Mouse (Mus musculus) C2C12 (cell line): Measurements from ENCODE around the gene Mtln. TPM values are rescaled to one million over a fixed set of nuclear protein-coding genes. Genes with fewer than 3 reads are reported as not detected.

Source experiments
- H3K27me3 ChIP-seq: one replicate; pipeline ENCODE4 v1.6.1; 2011; ENCODE audit not compliant: control insufficient read depth, insufficient read depth, insufficient read length
- H3K36me3 ChIP-seq: one replicate; pipeline ENCODE4 v1.6.1; 2011; ENCODE audit not compliant: control insufficient read depth, insufficient read depth
- H3K4me3 ChIP-seq: one replicate; pipeline ENCODE4 v1.5.1; 2011; ENCODE audit warnings: mild to moderate bottlenecking, control low read depth; ENCODE audit not compliant: poor library complexity, insufficient read depth, severe bottlenecking
- H3K79me2 ChIP-seq: one replicate; pipeline ENCODE4 v1.6.1; 2011; ENCODE audit not compliant: control insufficient read depth, insufficient read depth
- H3K79me3 ChIP-seq: one replicate; pipeline ENCODE4 v1.6.1; 2011; ENCODE audit warnings: low read depth, control low read depth
- H3ac ChIP-seq: one replicate; pipeline ENCODE3; 2011; ENCODE audit warnings: low read depth; ENCODE audit not compliant: control insufficient read depth, insufficient read length
- CEBPB ChIP-seq: IDR thresholded peaks from one replicate; pipeline ENCODE4 v1.6.1; 2011; ENCODE audit warnings: low read depth, mild to moderate bottlenecking, control low read depth, moderate library complexity
- CTCF ChIP-seq: IDR thresholded peaks from one replicate; pipeline ENCODE4 v1.5.1; 2011; ENCODE audit not compliant: control insufficient read depth, insufficient read depth, insufficient read length
- FOSL1 ChIP-seq: IDR thresholded peaks from one replicate; pipeline ENCODE4 v1.8.0; 2011; ENCODE audit warnings: mild to moderate bottlenecking, low read length; ENCODE audit not compliant: poor library complexity, insufficient read depth, severe bottlenecking
- MAX ChIP-seq: IDR thresholded peaks from one replicate; pipeline ENCODE4 v1.6.1; 2011; ENCODE audit warnings: mild to moderate bottlenecking, control low read depth
- MYOD1 ChIP-seq: IDR thresholded peaks from one replicate; pipeline ENCODE4 v1.6.1; 2011; ENCODE audit warnings: low read depth; ENCODE audit not compliant: control insufficient read depth, insufficient read length
- MYOG ChIP-seq: IDR thresholded peaks from one replicate; pipeline ENCODE4 v1.6.1; 2011; ENCODE audit not compliant: control insufficient read depth, insufficient read length; ENCODE audit errors: extremely low read depth
- USF1 ChIP-seq: IDR thresholded peaks from one replicate; pipeline ENCODE4 v1.6.1; 2011; ENCODE audit warnings: low read depth, mild to moderate bottlenecking, control low read depth, moderate library complexity
- polyA plus RNA-seq: library from polyadenylated mRNA; unstranded; fragments of >200 nt; fragmentation: generic; extraction: Trizol; gene quantifications from one replicate; pipeline ENCODE4 v1.2.1, GENCODE M21; 2012; ENCODE audit warnings: missing spikeins

The Mtln gene
- polyA plus RNA-seq, 1 experiment: 41.3 TPM

GRCm38 (mm10) chr2:127832103-127832832 is 40.0 kb upstream of the Mtln start:
- peaks cover 18% of the 10 kb centered on the region for H3K36me3 ChIP-seq
- peaks cover 4% of the 10 kb centered on the region for H3K27me3 ChIP-seq
- H3ac ChIP-seq: no peak overlapping the region
- peaks cover 19% of the 10 kb centered on the region for H3K79me3 ChIP-seq
- peak overlapping the region; percentile 95 for H3K4me3 ChIP-seq
- no peak for TF ChIP-seq MYOG
- TF ChIP-seq MAX: no peak
- peaks cover 31% of the 10 kb centered on the region for H3K79me2 ChIP-seq

- Histone ChIP-seq H3K4me3 (peak within 1 kb of the TSS; percentile 95), H3K79me3 (peaks cover 19% of the 10 kb centered on the region), H3K79me2 (peaks cover 31% of the 10 kb centered on the region), H3K36me3 (peaks cover 25% of the 10 kb centered on the region), H3ac (peak within 1 kb of the TSS; percentile 91), H3K27me3 (no peaks in the 10 kb centered on the region)
- TF ChIP-seq CEBPB: no peak
- no peak for TF ChIP-seq USF1
- TF ChIP-seq MAX: no peak
- TF ChIP-seq FOSL1: no peak
- TF ChIP-seq MYOD1: no peak
- TF ChIP-seq MYOG: no peak
- no peak for TF ChIP-seq CTCF
Measured at GRCm38 (mm10) chr2:127831401-127832102, 39.3 kb upstream of the Mtln start, which contains the start of gene Bub1. Gene Bub1, minus strand, starts transcription at chr2:127831865.

DNA sequence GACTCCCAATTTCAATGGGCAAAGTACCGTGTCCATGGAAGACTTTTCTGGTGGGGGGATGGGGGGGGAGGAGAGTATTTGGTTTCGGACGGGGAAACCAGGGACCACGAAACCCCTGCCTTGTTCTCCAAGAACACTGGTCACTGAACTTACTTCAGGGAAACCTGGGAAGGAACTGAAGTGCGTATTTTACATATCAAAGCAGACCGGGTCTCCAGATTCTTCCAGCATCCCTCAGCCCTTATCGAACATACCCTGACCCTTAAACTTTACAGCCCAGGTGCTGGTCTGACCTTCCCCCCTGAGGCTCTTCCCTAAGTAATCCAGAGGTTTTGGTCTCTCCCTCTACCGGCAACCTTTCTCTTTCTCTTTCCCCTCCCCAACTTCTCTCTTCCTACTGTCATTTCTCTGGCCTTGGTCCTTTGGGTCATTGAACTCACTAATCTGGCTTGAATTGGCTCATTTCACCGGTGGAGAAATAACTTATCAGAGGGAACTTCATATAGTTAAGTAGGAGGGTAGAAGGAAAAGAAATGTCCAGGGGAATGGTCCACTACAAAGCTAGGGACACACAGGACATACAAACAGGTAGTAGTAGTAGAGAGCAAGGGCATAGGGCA is 2.5 kb downstream of the Mtln start:
- Histone ChIP-seq H3K4me3 (no peak overlapping the region), H3K27me3 (no peaks in the 10 kb centered on the region), H3ac (no peak overlapping the region), H3K79me2 (peaks cover 26% of the 10 kb centered on the region), H3K79me3 (peaks cover 8% of the 10 kb centered on the region), H3K36me3 (no peaks in the 10 kb centered on the region)
- TF ChIP-seq MYOD1: no peak
- no peak for TF ChIP-seq MAX

- Histone ChIP-seq H3K79me2 (peaks cover 26% of the 10 kb centered on the region), H3ac (peak overlapping the region; percentile 72), H3K36me3 (no peaks in the 10 kb centered on the region), H3K79me3 (peaks cover 8% of the 10 kb centered on the region), H3K4me3 (peak overlapping the region; percentile 74), H3K27me3 (no peaks in the 10 kb centered on the region)
- TF ChIP-seq MYOD1 (no peak), USF1 (no peak), MYOG (no peak), CTCF (no peak), MAX (no peak), CEBPB (no peak), FOSL1 (no peak)
Measured at GRCm38 (mm10) chr2:127789138-127789537, 3.1 kb downstream of the Mtln start.

- Histone ChIP-seq H3K79me2 (peaks cover 26% of the 10 kb centered on the region), H3K4me3 (peak within 1 kb of the TSS; percentile 74), H3K79me3 (peaks cover 8% of the 10 kb centered on the region)
Measured at GRCm38 (mm10) chr2:127788440-127789116, 3.7 kb downstream of the Mtln start, which contains the start of gene Nphp1. Gene Nphp1, minus strand, starts transcription at chr2:127788897.

More at GRCm38 (mm10) chr2:127788440-127789116, 3.7 kb downstream of the Mtln start, which contains the start of gene Nphp1:
- TF ChIP-seq CTCF: no peak
- TF ChIP-seq FOSL1: no peak
- no peak for TF ChIP-seq MYOG
- no peak for TF ChIP-seq CEBPB
- no peak for TF ChIP-seq USF1
- TF ChIP-seq MAX: no peak
- no peak for TF ChIP-seq MYOD1
- H3K27me3 ChIP-seq: no peaks in the 10 kb centered on the region
- peak within 1 kb of the TSS; percentile 90 for H3ac ChIP-seq
- no peaks in the 10 kb centered on the region for H3K36me3 ChIP-seq
